Mouse (Mus musculus) G1E-ER4 (cell line): Measurements from ENCODE around the gene Gm28269. TPM values are rescaled to one million over a fixed set of nuclear protein-coding genes. Genes with fewer than 3 reads are reported as not detected.

Experiments
- GATA1 ChIP-seq: IDR thresholded peaks from one replicate; pipeline ENCODE4 v1.8.0; 2012; ENCODE audit warnings: low read length, inconsistent platforms
- polyA plus RNA-seq: library from polyadenylated mRNA; stranded (reverse); fragments of >175 nt; gene quantifications from 2 replicates; pipeline ENCODE4 v1.2.3, GENCODE M21; 2012

Gm28269 gene
- polyA plus RNA-seq, result not detected in 2 replicates

DNA sequence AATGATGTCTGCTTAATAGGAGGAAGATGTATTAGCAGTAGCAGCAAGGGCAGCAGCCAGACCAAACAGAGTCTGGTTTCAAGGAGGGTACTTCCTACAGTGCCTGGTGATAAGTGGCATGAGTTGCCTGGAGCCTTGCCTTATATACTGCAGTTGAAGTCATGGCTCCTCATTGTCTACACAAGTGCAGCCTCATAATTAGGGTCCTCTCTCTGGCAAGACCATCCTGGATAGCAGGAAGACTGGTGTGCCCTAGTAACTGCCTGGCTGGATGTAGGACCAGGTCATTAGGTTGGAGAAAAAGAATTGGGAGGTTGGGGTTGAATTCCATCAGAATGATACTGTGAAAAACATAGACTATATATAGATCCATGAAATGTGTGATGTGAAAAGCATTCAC is at the start of gene Gm28269:
Gene Gm28269, minus strand, starts transcription at position 101 of the 400 bp plus-strand sequence.
- TF ChIP-seq GATA1, result no peak

DNA sequence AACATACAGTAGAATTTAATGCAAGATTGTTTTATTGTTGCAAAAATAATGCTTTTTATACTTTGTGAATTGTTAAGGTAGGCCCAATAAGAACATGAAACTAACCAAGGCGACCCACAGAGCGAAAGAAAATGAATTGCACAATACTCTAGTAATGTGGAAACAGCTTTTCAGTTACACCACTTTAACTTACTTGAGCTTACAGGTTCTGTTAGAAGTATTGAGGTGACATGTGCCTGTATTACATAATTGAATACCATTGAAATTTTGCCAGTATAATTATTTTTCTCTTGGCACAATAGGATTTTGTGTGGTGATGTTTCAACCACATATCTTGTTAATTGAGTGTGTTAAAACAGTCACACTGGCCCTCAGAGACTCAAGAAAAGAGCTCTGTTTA is 28.0 kb downstream of the Gm28269 start:
- TF ChIP-seq GATA1, result no peak

DNA sequence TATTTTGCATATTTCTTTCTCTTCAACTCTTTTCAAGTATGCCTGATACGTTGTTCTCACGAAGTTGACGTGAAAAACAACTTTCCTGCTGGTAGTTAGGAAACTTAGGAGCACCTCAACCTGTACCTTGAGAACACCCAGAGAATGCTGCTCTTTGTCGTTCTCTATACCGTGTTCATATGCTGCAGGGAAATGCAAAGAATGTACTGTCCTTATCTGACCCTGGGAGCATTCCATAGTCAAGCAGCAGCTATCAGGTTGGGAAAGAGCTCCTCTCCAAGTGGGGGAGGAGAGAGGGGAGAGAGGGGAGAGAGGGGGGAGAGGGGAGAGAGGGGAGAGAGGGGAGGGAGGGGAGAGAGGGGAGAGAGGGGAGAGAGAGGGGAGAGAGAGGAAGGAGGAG is 29.6 kb downstream of the Gm28269 start:
- no peak for TF ChIP-seq GATA1

DNA sequence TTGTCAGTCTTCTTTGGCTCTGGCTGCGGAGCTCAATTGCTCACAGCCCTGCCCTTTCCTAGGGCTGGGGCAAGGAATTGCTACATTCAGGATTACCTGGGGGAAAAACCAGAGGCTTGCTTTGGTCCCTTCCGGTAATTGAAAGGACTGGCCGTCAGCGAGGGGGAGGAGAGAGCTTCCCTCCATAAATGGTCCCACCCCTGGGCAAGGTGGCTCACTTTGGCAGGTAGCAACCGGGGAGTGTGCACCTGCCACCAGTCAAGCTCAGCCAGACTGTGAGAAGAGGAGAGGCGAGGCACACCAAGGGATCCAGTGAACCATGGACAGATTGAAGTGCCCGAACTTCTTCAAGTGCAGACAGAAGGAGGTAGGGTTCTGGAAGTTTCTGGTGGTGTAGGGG is 30.1 kb downstream of the Gm28269 start, which contains the start of gene Slc6a14:
Gene Slc6a14, plus strand, starts transcription at position 68 of the 400 bp plus-strand sequence.
- no peak for TF ChIP-seq GATA1

DNA sequence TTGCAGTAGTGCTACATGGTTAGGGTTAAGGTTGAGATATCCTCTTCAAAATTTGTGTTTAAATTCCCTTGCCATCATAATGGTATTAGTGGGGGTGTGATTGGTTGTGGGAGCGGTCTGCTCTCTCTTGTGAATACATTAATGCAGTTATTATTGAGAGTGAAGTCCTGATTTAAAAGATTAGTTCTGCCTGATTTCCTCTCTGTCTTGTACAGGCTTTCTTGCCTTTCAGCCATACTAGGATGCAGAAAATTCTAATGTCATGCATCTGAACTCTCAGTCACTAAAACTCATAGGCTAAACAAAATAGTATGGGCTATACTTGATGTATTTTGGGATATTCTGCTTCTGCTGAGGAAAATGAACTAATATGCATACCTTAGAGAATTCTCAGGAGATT is 40.4 kb downstream of the Gm28269 start:
- TF ChIP-seq GATA1, result no peak

DNA sequence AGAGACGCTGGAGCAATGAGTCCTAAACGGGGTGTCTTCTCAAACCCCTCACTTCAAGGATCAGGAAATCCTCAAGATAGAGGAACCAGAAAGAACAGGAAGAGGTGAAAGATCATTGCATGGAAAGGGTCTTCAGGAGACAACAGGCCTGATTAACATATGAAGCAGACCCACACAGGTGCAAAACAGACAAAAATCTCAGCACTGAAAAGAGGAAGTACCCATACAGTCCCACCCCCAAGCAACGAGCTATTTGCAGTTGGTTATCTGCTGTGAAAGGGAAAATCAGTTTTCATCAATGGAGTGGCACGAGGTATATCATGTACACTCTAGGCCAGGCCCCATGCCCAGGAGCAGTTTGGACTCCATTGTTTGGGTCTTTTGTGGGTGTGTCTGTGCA is 43.3 kb downstream of the Gm28269 start:
- no peak for TF ChIP-seq GATA1

DNA sequence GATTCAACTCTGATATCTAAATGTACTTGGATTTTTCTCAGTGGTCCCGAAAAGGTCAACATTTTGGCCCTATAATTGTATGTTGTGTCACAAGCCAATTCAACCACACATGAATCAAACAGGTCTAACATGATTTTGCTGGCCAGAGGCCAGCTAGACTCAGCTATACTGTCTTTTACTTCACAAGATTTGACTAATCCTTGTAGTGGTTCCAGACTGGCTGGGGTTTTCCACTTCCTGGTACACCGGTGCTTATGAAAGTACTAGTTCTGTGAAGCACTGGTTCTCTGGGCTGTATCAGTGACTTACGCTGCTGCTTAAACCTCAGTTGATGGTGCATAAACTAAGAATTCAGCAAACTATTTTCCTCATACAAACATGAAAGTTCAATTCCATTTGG is 49.2 kb downstream of the Gm28269 start:
- TF ChIP-seq GATA1, result no peak

DNA sequence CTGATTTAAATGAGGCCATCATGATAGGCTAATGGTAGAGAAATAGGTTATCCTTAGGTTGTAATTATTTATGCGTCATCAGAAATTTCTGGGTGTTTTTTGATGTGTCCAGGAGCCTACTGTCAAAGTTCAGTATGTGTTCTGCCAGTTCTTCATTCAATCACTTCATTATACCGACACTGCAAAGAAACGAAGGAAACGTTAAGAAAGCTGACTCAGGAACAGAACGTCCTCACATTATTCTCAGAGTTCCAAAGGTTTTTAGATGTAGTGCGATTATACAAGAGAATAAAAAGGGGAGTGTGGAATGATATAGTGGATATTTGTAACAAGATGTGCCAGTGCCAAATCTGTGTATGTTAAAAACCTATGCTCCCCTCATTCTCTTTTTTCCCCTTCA is 49.7 kb downstream of the Gm28269 start:
- TF ChIP-seq GATA1, result no peak

Other genes with a start within 250 kb of the Gm28269 start
- not detected in 2 replicates for gene Slc6a14, start 30.2 kb downstream of the Gm28269 start, polyA plus RNA-seq